Mouse (Mus musculus) lung, embryonic 16.5 days (tissue): ENCODE data around the gene Pts. TPM values are rescaled to one million over a fixed set of nuclear protein-coding genes. Genes with fewer than 3 reads are reported as not detected.

Experiments used
- ATAC-seq: fragments of 200-750 bp; cut with Nextera tagmentation; 2 replicates; pipeline ENCODE4 v1.8.0; 2017; ENCODE audit warnings: low read depth, mild to moderate bottlenecking, moderate library complexity
- H3K27ac ChIP-seq: fragments of 300-500 bp; sonication (generic); 2 replicates; pipeline ENCODE4 v1.5.1; 2014; ENCODE audit warnings: mild to moderate bottlenecking, control low read depth, low read length
- H3K27me3 ChIP-seq: fragments of 300-500 bp; sonication (generic); 2 replicates; pipeline ENCODE4 v1.6.1; 2014; ENCODE audit warnings: low read depth, low read length, mixed read lengths; ENCODE audit not compliant: control insufficient read depth, insufficient read depth
- H3K36me3 ChIP-seq: fragments of 300-500 bp; sonication (generic); 2 replicates; pipeline ENCODE4 v1.6.1; 2014; ENCODE audit warnings: low read length; ENCODE audit not compliant: control insufficient read depth, insufficient read depth
- H3K4me1 ChIP-seq: fragments of 300-500 bp; sonication (generic); replicated peaks from 2 replicates; pipeline ENCODE4 v1.6.1; 2014; ENCODE audit warnings: low read length, mixed read lengths; ENCODE audit not compliant: control insufficient read depth, insufficient read depth
- H3K4me2 ChIP-seq: fragments of 300-500 bp; sonication (generic); 2 replicates; pipeline ENCODE4 v1.6.1; 2014; ENCODE audit warnings: low read depth, low read length, control low read depth
- H3K4me3 ChIP-seq: fragments of 300-500 bp; sonication (generic); 2 replicates; pipeline ENCODE4 v1.5.1; 2014; ENCODE audit warnings: mild to moderate bottlenecking, low read length, control low read depth
- H3K9ac ChIP-seq: fragments of 300-500 bp; sonication (generic); 2 replicates; pipeline ENCODE4 v1.6.1; 2014; ENCODE audit warnings: low read length, control low read depth
- H3K9me3 ChIP-seq: fragments of 300-500 bp; sonication (generic); 2 replicates; pipeline ENCODE4 v1.6.1; 2016; ENCODE audit warnings: low read length; ENCODE audit not compliant: control insufficient read depth
- WGBS: fragments of 180-500 bp; shearing (Covaris S2); extraction: QIAGEN DNeasy Blood & Tissue Kit; methylation state at CpG from one replicate; pipeline ENCODE4 v1.1.7; 2014; 5-methylcytosine and 5-hydroxymethylcytosine counted together
- polyA plus RNA-seq: library from polyadenylated mRNA; unstranded; fragments of >200 nt; fragmentation: Nextera tagmentation; extraction: Ambion mirVana; gene quantifications from 2 replicates; pipeline ENCODE4 v1.2.1, GENCODE M21; 2015

The Pts gene
- polyA plus RNA-seq, 1 experiment from 2014 or later, result 74.7 TPM

- WGBS, result 51% methylated on average over 6 of the region's 6 CpGs
- no peaks in the 10 kb centered on the region for H3K36me3 ChIP-seq
- H3K27ac ChIP-seq, result no peak overlapping the region
- H3K4me1 ChIP-seq, result peaks cover 11% of the 10 kb centered on the region
- no peak overlapping the region for H3K4me3 ChIP-seq
- H3K9me3 ChIP-seq, result no peaks in the 10 kb centered on the region
- no peaks in the 10 kb centered on the region for H3K27me3 ChIP-seq
- no peak overlapping the region for H3K4me2 ChIP-seq
- no peak overlapping the region for H3K9ac ChIP-seq
- no peak for ATAC-seq
Measured at GRCm38 (mm10) chr9:50497076-50497475, 31.4 kb downstream of the Pts start.

GRCm38 (mm10) chr9:50496546-50496945 is 32.0 kb downstream of the Pts start:
- ATAC-seq, result no peak; the same call in 1 of the 2 replicates

DNA sequence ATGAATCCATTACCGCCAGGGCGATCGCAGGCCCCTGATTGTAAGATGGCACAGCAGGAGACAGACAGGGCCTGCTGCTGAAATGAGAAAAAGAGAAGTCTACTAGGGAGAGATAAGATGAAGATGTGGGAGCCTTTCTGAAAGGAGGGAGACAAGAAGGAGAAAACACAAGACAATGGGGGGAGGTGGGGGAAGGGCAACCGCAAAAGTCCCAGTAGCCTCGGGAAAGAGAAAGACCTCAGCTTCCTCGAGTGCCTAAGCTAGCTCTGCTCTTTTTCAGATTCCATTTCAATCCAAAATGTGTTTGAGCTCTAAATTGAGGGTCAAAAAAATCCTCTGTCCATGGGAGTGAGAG is 32.4 kb downstream of the Pts start:
- Histone ChIP-seq H3K4me2 (no peak overlapping the region), H3K4me1 (peaks cover 11% of the 10 kb centered on the region), H3K9ac (peak overlapping the region; percentile 32; the same call in 1 of the 2 replicates), H3K9me3 (no peaks in the 10 kb centered on the region), H3K36me3 (no peaks in the 10 kb centered on the region), H3K27me3 (no peaks in the 10 kb centered on the region), H3K27ac (no peak overlapping the region), H3K4me3 (no peak overlapping the region)
- 24% methylated on average over 6 of the region's 6 CpGs for WGBS
- no peak for ATAC-seq

More at GRCm38 (mm10) chr9:50496546-50496945, 32.0 kb downstream of the Pts start:
- H3K9ac ChIP-seq, result peak overlapping the region; percentile 32; the same call in 1 of the 2 replicates
- H3K4me2 ChIP-seq, result no peak overlapping the region
- H3K9me3 ChIP-seq, result no peaks in the 10 kb centered on the region
- H3K27ac ChIP-seq, result no peak overlapping the region
- H3K4me3 ChIP-seq, result no peak overlapping the region
- peaks cover 11% of the 10 kb centered on the region for H3K4me1 ChIP-seq
- WGBS, result 26% methylated on average over 6 of the region's 6 CpGs
- no peaks in the 10 kb centered on the region for H3K27me3 ChIP-seq
- no peaks in the 10 kb centered on the region for H3K36me3 ChIP-seq

GRCm38 (mm10) chr9:50495405-50496150 is 32.9 kb downstream of the Pts start:
- WGBS, result 58% methylated on average over 10 of the region's 10 CpGs
- Histone ChIP-seq H3K4me1 (peaks cover 11% of the 10 kb centered on the region), H3K36me3 (no peaks in the 10 kb centered on the region), H3K4me3 (no peak overlapping the region), H3K9ac (no peak overlapping the region), H3K27ac (peak overlapping the region; percentile 42; the same call in 1 of the 2 replicates), H3K4me2 (no peak overlapping the region), H3K27me3 (no peaks in the 10 kb centered on the region), H3K9me3 (no peaks in the 10 kb centered on the region)
- peak; percentile 79; the same call in 1 of the 2 replicates for ATAC-seq

DNA sequence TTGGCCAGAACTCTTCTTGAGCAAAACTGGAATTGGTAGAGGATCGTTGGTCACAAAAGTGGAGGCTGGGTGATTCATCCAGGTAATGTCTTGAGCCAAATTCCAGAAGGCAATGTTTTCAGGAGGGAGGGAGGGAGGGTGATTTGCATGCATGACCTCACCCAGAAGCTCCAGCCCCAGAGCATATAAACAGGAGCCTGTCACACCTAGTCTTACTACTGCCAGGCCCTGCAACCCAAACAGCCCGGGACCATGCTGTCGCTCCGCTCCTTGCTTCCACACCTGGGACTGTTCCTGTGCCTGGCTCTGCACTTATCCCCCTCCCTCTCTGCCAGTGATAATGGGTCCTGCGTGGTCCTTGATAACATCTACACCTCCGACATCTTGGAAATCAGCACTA is 34.2 kb downstream of the Pts start, which contains the start of gene Plet1:
TSS of gene Plet1 (plus strand) at position 215 of the 400 bp plus-strand sequence.
- Histone ChIP-seq H3K27ac (peak within 1 kb of the TSS; percentile 42; the same call in 1 of the 2 replicates), H3K36me3 (no peaks in the 10 kb centered on the region), H3K4me2 (no peak within 1 kb of the TSS), H3K4me3 (no peak within 1 kb of the TSS), H3K27me3 (no peaks in the 10 kb centered on the region), H3K4me1 (peaks cover 11% of the 10 kb centered on the region), H3K9me3 (no peaks in the 10 kb centered on the region), H3K9ac (no peak within 1 kb of the TSS)
- no peak for ATAC-seq
- WGBS, result 80% methylated on average over 6 of the region's 6 CpGs

GRCm38 (mm10) chr9:50493777-50494176 is 34.7 kb downstream of the Pts start:
- no peak overlapping the region for H3K9ac ChIP-seq
- H3K27ac ChIP-seq, result no peak overlapping the region
- no peak overlapping the region for H3K4me3 ChIP-seq
- H3K36me3 ChIP-seq, result no peaks in the 10 kb centered on the region
- ATAC-seq, result no peak
- H3K9me3 ChIP-seq, result no peaks in the 10 kb centered on the region
- WGBS, result 65% methylated on average over 2 of the region's 2 CpGs
- H3K27me3 ChIP-seq, result no peaks in the 10 kb centered on the region
- H3K4me1 ChIP-seq, result peaks cover 11% of the 10 kb centered on the region
- no peak overlapping the region for H3K4me2 ChIP-seq

DNA sequence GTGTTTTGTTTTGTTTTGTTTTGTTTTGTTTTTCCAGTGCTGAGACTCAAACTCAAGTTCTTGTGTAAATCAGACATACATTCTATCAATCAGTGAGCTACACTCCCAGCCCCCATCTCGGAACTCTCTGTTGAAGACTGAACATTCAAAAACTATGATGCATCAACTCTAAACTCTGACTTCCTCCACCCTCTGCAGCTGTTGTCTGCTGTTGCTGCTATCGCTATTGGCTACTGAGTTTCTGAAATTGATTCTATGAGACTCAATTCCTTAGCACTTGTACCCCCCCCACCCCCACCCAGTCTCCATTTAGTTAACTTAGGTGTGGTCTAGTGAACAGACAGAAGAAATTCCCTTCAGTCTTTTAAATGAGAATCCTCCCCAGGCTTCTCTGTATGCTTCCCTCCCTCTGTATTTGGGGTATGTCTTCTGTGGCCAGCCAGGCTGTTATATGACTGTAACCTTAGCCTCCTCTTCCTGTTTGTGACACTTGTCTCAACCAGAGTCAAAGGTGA is 36.9 kb downstream of the Pts start:
- no peak overlapping the region for H3K4me3 ChIP-seq
- no peak overlapping the region for H3K27ac ChIP-seq
- no peak overlapping the region for H3K9ac ChIP-seq
- no peak overlapping the region for H3K4me2 ChIP-seq
- ATAC-seq, result no peak
- no peaks in the 10 kb centered on the region for H3K36me3 ChIP-seq
- H3K4me1 ChIP-seq, result peaks cover 11% of the 10 kb centered on the region
- no peaks in the 10 kb centered on the region for H3K9me3 ChIP-seq
- no peaks in the 10 kb centered on the region for H3K27me3 ChIP-seq
- 54% methylated on average over 2 of the region's 2 CpGs for whole genome bisulfite sequencing

DNA sequence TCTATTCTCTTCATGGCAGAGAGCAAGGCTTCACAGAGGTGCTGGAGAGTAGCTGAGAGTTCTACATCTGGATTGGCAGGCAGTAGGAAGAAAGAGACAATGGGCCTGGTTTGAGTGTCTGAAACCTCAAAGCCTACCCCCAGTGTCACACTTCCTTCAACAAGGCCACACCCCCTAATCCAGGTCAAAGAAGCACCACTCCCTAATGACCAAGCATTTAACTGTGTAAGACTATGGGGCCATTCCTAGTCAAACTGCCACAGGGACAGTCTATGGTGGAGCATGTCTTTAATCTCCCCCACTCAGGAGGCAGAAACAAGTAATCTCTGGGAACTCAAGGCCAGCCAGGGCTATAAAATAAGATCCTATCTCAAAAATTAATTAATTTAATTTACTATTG is 37.7 kb downstream of the Pts start:
- H3K27ac ChIP-seq, result no peak overlapping the region
- no peak for ATAC-seq
- no peaks in the 10 kb centered on the region for H3K27me3 ChIP-seq
- H3K9ac ChIP-seq, result no peak overlapping the region
- no peak overlapping the region for H3K4me3 ChIP-seq
- H3K4me2 ChIP-seq, result no peak overlapping the region
- H3K36me3 ChIP-seq, result no peaks in the 10 kb centered on the region
- H3K4me1 ChIP-seq, result peaks cover 5% of the 10 kb centered on the region
- no peaks in the 10 kb centered on the region for H3K9me3 ChIP-seq

- H3K9ac ChIP-seq, result peak overlapping the region; percentile 39
- H3K9me3 ChIP-seq, result no peaks in the 10 kb centered on the region
- peak overlapping the region; percentile 50 for H3K4me2 ChIP-seq
- ATAC-seq, result peak; percentile 61; the same call in 1 of the 2 replicates
- H3K4me3 ChIP-seq, result peak overlapping the region; percentile 19; the same call in 1 of the 2 replicates
- peaks cover 7% of the 10 kb centered on the region; the same call in 1 of the 2 replicates for H3K4me1 ChIP-seq
- H3K27me3 ChIP-seq, result no peaks in the 10 kb centered on the region; the same call in 1 of the 2 replicates
- no peaks in the 10 kb centered on the region for H3K36me3 ChIP-seq
- 4% methylated on average over 10 of the region's 10 CpGs for WGBS
- H3K27ac ChIP-seq, result no peak overlapping the region
Measured at GRCm38 (mm10) chr9:50485521-50485920, 43.0 kb downstream of the Pts start.
